Mouse (Mus musculus) layer of hippocampus, adult 9-10 months (tissue): ENCODE results near the gene Mad2l1bp.

Experiments used
- DNase-seq: peaks from one replicate; pipeline ENCODE4 v3.0.0; 2022; ENCODE audit warnings: low spot score

Mad2l1bp gene

GRCm38 (mm10) chr17:46154336-46154735, 983 bp upstream of the Mad2l1bp start:
- DNase-seq = no peak

- peak; percentile 64 for DNase-seq
Measured at GRCm38 (mm10) chr17:46143578-46144423, 9.6 kb downstream of the Mad2l1bp start, which contains the start of gene Rsph9. Rsph9 (minus strand) TSS chr17:46144216.

GRCm38 (mm10) chr17:46139872-46140271, 13.5 kb downstream of the Mad2l1bp start:
- DNase-seq = no peak

GRCm38 (mm10) chr17:46138563-46139236, 14.7 kb downstream of the Mad2l1bp start:
- DNase-seq = no peak

GRCm38 (mm10) chr17:46132862-46133261, 20.5 kb downstream of the Mad2l1bp start:
- DNase-seq = no peak

GRCm38 (mm10) chr17:46132058-46132718, 21.2 kb downstream of the Mad2l1bp start:
- DNase-seq = peak; percentile 32

- no peak for DNase-seq
Measured at GRCm38 (mm10) chr17:46129741-46130498, 23.4 kb downstream of the Mad2l1bp start.

GRCm38 (mm10) chr17:46127814-46128493, 25.4 kb downstream of the Mad2l1bp start:
- no peak for DNase-seq

GRCm38 (mm10) chr17:46126608-46127007, 26.7 kb downstream of the Mad2l1bp start:
- DNase-seq = no peak

GRCm38 (mm10) chr17:46123953-46124700, 29.2 kb downstream of the Mad2l1bp start:
- no peak for DNase-seq

- no peak for DNase-seq
Measured at GRCm38 (mm10) chr17:46123285-46123684, 30.1 kb downstream of the Mad2l1bp start.

- no peak for DNase-seq
Measured at GRCm38 (mm10) chr17:46122791-46123190, 30.6 kb downstream of the Mad2l1bp start.

GRCm38 (mm10) chr17:46119641-46120040, 33.7 kb downstream of the Mad2l1bp start:
- DNase-seq = no peak

- no peak for DNase-seq
Measured at GRCm38 (mm10) chr17:46118423-46118850, 34.9 kb downstream of the Mad2l1bp start.

GRCm38 (mm10) chr17:46117623-46118422, 35.5 kb downstream of the Mad2l1bp start:
- DNase-seq = no peak

- no peak for DNase-seq
Measured at GRCm38 (mm10) chr17:46116881-46117280, 36.5 kb downstream of the Mad2l1bp start.

GRCm38 (mm10) chr17:46116138-46116537, 37.2 kb downstream of the Mad2l1bp start:
- no peak for DNase-seq

GRCm38 (mm10) chr17:46115489-46115888, 37.9 kb downstream of the Mad2l1bp start:
- no peak for DNase-seq

- DNase-seq = peak; percentile 42
Measured at GRCm38 (mm10) chr17:46110402-46111289, 42.7 kb downstream of the Mad2l1bp start, which contains the start of gene Mrps18a. Mrps18a (plus strand) TSS chr17:46110986.
